Mouse (Mus musculus): ENCODE results near the gene Ccni. TPM values are rescaled to one million over a fixed set of nuclear protein-coding genes. Genes with fewer than 3 reads are reported as not detected.

Gene Ccni
- polyA plus RNA-seq, 1 experiment from 2014 or later, result 91.2 TPM

DNA sequence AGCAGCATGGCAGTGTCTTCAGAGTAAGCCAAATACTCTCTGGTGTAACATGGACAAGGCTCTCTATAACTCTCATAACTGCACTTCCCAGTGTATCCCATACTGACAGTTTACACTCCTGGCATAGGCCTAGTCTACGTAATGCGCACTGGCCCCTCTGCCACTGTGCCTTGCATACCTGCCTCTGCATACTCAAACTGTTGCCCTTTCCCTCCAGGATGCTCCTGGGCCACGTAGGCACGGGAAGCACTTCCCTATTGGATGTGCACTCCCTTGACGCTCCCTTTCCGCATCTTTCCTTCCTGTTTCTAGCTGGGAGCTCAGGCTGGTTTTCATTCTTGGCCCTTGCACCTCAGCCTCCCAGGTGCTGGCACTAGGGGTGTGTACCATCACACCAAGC is 21.7 kb downstream of the Ccni start:
- peaks cover 27% of the 10 kb centered on the region for H3K36me3 ChIP-seq
- ATAC-seq, result no peak
- WGBS, result 85% methylated on average over 6 of the region's 6 CpGs

DNA sequence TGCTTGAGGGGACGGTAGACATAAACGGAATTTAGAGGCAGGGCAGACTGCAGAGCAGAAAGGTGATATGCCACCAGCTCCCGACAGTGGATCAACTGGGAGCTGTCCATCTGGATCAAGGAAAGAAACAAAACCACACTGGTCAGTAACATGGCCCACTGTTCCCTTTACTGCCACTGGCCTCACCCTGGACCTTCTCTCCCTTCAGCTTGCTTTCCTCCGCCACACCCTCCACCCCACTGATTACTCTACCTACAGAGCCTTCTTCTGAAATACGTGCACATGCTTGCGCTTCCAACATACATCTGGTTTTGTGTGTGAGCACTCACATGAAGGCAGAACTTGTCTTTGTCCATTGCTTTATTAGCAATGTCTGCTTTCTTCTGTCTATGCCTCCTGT is 23.0 kb downstream of the Ccni start:
- no peak overlapping the region for H3K4me2 ChIP-seq (replicated peaks)
- no peak for ATAC-seq
- H3K4me3 ChIP-seq (replicated peaks), result no peak overlapping the region
- no peaks in the 10 kb centered on the region for H3K9me3 ChIP-seq
- H3K4me1 ChIP-seq (replicated peaks), result no peaks in the 10 kb centered on the region
- WGBS, result 82% methylated on average over 6 of the region's 6 CpGs
- no peak overlapping the region for H3K9ac ChIP-seq
- no peaks in the 10 kb centered on the region for H3K27me3 ChIP-seq (replicated peaks)
- peaks cover 22% of the 10 kb centered on the region for H3K36me3 ChIP-seq
- no peak overlapping the region for H3K27ac ChIP-seq

More for the DNA sequence above, 21.7 kb downstream of the Ccni start:
- H3K4me2 ChIP-seq (replicated peaks), result no peak overlapping the region
- H3K27ac ChIP-seq, result no peak overlapping the region
- no peaks in the 10 kb centered on the region for H3K4me1 ChIP-seq (replicated peaks)
- no peak overlapping the region for H3K9ac ChIP-seq
- no peaks in the 10 kb centered on the region for H3K27me3 ChIP-seq (replicated peaks)
- H3K9me3 ChIP-seq, result no peaks in the 10 kb centered on the region
- H3K4me3 ChIP-seq (replicated peaks), result no peak overlapping the region

DNA sequence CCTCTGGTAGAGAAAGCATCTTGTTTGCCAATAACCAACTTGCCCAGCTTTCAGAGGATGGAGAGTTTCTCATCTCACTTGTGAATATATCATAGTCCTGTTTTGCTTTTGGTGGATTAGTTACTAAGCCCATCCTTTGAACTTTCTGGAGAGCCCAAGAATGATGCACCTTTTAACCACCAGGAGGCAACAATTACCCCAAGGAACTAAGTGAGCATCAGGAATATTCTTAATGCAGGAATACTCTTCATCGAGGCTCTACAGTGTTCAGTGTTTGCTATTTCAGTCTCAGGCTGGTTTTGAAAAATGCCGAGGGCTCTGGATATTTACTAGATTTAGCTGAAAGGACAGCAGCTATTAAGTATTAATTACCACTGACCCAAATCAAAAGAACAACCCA is 26.0 kb downstream of the Ccni start:
- no peak for ATAC-seq
- Histone ChIP-seq H3K9me3 (no peaks in the 10 kb centered on the region), H3K27me3 (replicated peaks) (no peaks in the 10 kb centered on the region), H3K4me2 (replicated peaks) (no peak overlapping the region), H3K36me3 (peaks cover 11% of the 10 kb centered on the region), H3K9ac (no peak overlapping the region), H3K4me3 (replicated peaks) (no peak overlapping the region), H3K27ac (no peak overlapping the region), H3K4me1 (replicated peaks) (no peaks in the 10 kb centered on the region)
- WGBS, result 60% methylated on average over 2 of the region's 2 CpGs

DNA sequence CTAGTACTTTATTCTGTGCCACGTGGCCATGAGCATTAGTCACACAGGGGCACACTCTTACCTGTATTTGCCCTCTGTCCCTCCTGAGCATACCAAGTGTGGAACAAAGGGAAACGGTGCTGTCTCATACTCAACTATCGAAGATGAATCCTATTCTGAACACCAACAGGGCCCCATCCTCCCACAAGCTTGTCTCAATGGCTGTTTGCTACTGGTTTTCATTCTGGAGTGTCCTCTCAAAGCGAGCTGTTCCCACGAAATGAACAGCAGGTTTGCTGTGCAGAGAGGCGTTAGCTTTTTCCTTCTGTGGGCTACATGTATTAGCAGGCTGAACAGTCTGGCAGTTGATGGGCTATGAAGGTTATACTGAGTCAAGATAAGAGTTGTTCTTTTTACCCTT is 27.7 kb downstream of the Ccni start:
- WGBS, result 82% methylated on average over 6 of the region's 6 CpGs
- H3K27me3 ChIP-seq (replicated peaks), result no peaks in the 10 kb centered on the region
- H3K4me1 ChIP-seq (replicated peaks), result no peaks in the 10 kb centered on the region
- H3K9me3 ChIP-seq, result no peaks in the 10 kb centered on the region
- H3K4me3 ChIP-seq (replicated peaks), result no peak overlapping the region
- ATAC-seq, result no peak
- H3K36me3 ChIP-seq, result peaks cover 5% of the 10 kb centered on the region; the same call in 1 of the 2 replicates
- H3K9ac ChIP-seq, result no peak overlapping the region
- H3K27ac ChIP-seq, result no peak overlapping the region
- H3K4me2 ChIP-seq (replicated peaks), result no peak overlapping the region

DNA sequence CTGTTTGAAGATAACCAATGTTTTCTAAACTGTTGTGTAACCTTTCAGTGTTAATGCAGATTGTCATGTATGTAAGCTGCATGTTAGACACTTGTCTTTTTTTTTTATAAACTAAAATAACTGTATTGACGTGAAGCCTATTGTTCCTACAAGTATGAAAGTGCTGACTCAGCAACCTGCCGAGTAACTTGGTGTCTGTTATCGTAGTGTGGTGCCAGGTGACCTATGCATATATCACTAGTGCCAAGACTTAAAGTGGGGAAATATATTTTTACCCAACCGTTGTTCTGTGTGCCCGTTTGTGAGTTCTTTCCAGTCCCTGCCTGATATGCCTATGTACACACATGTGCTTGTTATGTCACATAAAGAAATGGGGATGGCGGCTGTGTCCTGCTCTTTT is 31.6 kb downstream of the Ccni start:
- H3K27ac ChIP-seq, result no peak overlapping the region
- no peak overlapping the region for H3K9ac ChIP-seq
- no peaks in the 10 kb centered on the region for H3K9me3 ChIP-seq
- H3K4me2 ChIP-seq (replicated peaks), result no peak overlapping the region
- no peaks in the 10 kb centered on the region for H3K4me1 ChIP-seq (replicated peaks)
- no peak for ATAC-seq
- H3K36me3 ChIP-seq, result peaks cover 16% of the 10 kb centered on the region
- H3K4me3 ChIP-seq (replicated peaks), result no peak overlapping the region
- no peaks in the 10 kb centered on the region for H3K27me3 ChIP-seq (replicated peaks)
- 84% methylated on average over 6 of the region's 6 CpGs for WGBS

DNA sequence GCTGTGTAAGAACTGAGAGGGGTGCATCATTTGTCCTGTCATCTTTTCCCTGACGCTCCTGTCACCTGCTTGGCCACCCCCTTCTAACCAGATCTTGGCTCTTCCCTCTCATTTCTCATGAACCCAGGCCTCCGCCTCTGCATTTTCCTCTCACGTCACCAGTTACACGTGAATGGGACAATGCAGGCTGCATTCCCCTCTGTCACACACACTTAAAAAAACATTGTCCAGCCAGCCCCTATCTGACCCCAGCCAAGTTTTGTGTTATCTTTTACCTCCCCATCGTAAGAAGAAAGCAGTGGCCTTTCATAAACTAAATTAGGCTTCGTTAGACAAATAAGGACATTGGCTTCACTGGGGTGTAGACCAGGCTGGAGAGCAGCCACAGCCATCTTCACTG is 33.8 kb downstream of the Ccni start:
- 87% methylated on average over 6 of the region's 6 CpGs for WGBS
- Histone ChIP-seq H3K4me3 (replicated peaks) (no peak overlapping the region), H3K9ac (no peak overlapping the region), H3K36me3 (peaks cover 26% of the 10 kb centered on the region), H3K9me3 (no peaks in the 10 kb centered on the region), H3K27me3 (replicated peaks) (no peaks in the 10 kb centered on the region), H3K27ac (no peak overlapping the region), H3K4me2 (replicated peaks) (no peak overlapping the region), H3K4me1 (replicated peaks) (no peaks in the 10 kb centered on the region)
- ATAC-seq, result no peak

DNA sequence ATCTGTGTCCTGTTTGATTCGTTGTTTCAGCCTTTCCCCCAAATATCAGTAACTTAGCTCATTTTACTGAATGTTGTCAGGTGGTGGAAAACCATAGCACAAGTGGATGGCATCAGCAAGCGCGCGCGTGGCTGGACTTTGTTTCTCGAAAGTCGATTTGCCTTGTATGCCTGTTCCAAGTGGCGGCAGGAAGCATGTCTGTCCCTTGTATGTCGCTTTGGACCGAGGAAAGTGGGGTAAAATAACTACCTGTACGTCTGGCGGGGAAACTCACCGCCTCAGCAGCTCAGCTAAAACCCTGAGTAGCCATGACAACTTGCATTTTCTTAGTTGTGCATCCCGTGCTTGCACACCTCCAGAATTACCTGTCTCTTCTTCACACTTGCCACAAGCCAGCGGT is 34.9 kb downstream of the Ccni start:
- no peak for ATAC-seq
- Histone ChIP-seq H3K27me3 (replicated peaks) (no peaks in the 10 kb centered on the region), H3K4me3 (replicated peaks) (no peak overlapping the region), H3K36me3 (peaks cover 32% of the 10 kb centered on the region), H3K9me3 (no peaks in the 10 kb centered on the region), H3K4me1 (replicated peaks) (no peaks in the 10 kb centered on the region), H3K9ac (no peak overlapping the region), H3K27ac (no peak overlapping the region), H3K4me2 (replicated peaks) (no peak overlapping the region)
- 94% methylated on average over 15 of the region's 15 CpGs for WGBS

DNA sequence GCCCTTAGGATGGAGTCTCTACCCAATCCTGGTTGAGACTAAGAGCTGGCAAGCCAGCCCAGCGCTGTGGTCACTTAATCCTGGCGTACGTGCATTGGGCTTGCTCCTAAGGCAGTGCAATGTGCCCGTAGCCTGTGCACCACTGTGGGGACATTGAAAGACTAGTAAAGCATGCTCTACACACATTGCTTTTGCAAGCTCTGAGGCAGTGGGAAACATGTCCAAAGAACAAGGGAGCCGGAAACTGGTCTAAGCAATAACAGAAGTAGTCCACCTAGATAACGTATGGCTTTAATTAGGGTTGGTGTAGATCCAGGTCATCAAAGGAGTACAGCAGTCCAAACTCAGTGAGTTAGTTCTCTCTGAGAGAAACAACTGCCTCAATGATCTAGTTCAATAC is 37.6 kb downstream of the Ccni start:
- no peak for ATAC-seq
- Histone ChIP-seq H3K4me3 (replicated peaks) (no peak overlapping the region), H3K27me3 (replicated peaks) (no peaks in the 10 kb centered on the region), H3K27ac (no peak overlapping the region), H3K4me2 (replicated peaks) (no peak overlapping the region), H3K9me3 (no peaks in the 10 kb centered on the region), H3K36me3 (peaks cover 46% of the 10 kb centered on the region), H3K9ac (no peak overlapping the region), H3K4me1 (replicated peaks) (no peaks in the 10 kb centered on the region)
- 92% methylated on average over 6 of the region's 6 CpGs for WGBS

DNA sequence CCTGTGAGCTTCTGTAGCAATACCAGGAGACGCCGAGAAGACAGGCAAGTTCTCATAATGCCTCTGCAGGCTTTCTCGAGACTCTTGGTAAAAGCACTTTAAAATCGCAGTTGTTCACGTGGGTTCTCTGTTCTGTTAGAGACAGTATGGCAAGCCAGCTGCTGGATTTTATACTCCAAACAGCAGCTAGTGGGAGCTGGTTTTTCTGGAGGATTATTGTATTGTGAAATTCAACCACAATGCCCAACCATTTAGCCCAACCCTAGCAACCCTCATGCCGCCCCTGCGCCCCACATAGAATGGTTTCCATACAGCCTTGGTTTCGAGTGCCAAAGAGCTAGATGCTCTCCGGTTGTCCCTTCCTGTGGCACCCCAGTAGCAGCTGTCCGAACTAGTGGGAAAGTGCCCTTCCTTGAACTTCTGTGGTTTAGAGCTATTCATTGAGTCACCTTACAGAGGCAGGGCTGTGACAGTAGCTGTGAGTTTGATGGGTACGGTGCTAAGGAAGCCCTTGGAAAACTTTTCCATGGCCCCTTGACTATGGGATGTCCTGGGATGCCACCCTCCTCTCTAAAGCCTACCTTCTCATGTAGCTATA is 38.3 kb downstream of the Ccni start:
- ATAC-seq, result no peak
- no peaks in the 10 kb centered on the region for H3K4me1 ChIP-seq (replicated peaks)
- H3K9me3 ChIP-seq, result no peaks in the 10 kb centered on the region
- no peak overlapping the region for H3K4me2 ChIP-seq (replicated peaks)
- H3K27me3 ChIP-seq (replicated peaks), result no peaks in the 10 kb centered on the region
- no peak overlapping the region for H3K9ac ChIP-seq
- no peak overlapping the region for H3K27ac ChIP-seq
- H3K36me3 ChIP-seq, result peaks cover 47% of the 10 kb centered on the region
- whole genome bisulfite sequencing, result 91% methylated on average over 11 of the region's 11 CpGs
- no peak overlapping the region for H3K4me3 ChIP-seq (replicated peaks)

DNA sequence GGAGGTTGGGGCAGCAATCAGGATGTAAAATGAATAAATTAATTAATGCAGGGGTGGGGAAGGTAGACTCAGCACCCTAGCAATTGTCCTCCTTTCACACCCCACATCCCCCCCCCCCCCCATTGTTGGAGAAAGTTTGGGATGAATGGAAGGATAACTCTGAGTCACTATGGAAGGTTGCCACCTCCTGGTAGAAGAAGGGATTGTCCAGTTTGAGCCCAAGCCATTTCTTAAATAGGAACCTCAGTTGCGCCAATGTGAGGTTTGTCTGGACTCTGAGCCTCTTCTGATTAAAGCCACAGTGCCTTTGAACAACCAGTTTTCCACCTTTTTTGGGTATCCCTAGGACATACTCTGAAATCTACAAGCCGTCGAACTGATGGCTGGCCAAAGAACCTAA is 42.8 kb downstream of the Ccni start:
- ATAC-seq, result peak; percentile 39; the same call in 1 of the 2 replicates
- Histone ChIP-seq H3K9me3 (no peaks in the 10 kb centered on the region), H3K9ac (no peak overlapping the region), H3K36me3 (peaks cover 50% of the 10 kb centered on the region), H3K4me1 (replicated peaks) (no peaks in the 10 kb centered on the region), H3K27ac (no peak overlapping the region), H3K4me2 (replicated peaks) (no peak overlapping the region), H3K27me3 (replicated peaks) (no peaks in the 10 kb centered on the region), H3K4me3 (replicated peaks) (no peak overlapping the region)
- 89% methylated on average over 3 of the region's 3 CpGs for WGBS

DNA sequence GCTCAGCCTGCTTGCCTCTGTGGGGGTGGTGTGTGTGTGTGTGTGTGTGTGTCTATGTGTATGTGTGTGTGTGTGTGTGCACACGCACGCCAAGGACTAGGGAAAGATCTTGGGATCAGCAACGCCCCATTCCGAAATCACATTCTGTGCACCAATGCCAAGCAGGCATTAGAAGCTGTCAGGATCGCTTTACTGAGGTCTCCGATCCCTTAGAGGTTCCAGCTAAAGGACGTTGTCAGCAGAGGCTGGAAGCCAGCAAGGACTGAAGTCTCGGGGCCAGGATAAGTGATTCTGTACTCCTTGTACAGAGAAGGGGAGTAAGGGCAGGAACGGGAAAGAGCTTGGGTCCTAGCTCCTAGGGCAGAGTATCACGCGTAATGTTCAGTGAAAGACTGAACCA is 51.9 kb downstream of the Ccni start:
- Histone ChIP-seq H3K9me3 (no peaks in the 10 kb centered on the region), H3K4me3 (replicated peaks) (no peak overlapping the region), H3K4me2 (replicated peaks) (no peak overlapping the region), H3K27me3 (replicated peaks) (no peaks in the 10 kb centered on the region), H3K36me3 (peaks cover 29% of the 10 kb centered on the region; the same call in 1 of the 2 replicates), H3K27ac (no peak overlapping the region), H3K4me1 (replicated peaks) (peaks cover 10% of the 10 kb centered on the region), H3K9ac (no peak overlapping the region)
- ATAC-seq, result no peak
- 85% methylated on average over 11 of the region's 11 CpGs for WGBS

DNA sequence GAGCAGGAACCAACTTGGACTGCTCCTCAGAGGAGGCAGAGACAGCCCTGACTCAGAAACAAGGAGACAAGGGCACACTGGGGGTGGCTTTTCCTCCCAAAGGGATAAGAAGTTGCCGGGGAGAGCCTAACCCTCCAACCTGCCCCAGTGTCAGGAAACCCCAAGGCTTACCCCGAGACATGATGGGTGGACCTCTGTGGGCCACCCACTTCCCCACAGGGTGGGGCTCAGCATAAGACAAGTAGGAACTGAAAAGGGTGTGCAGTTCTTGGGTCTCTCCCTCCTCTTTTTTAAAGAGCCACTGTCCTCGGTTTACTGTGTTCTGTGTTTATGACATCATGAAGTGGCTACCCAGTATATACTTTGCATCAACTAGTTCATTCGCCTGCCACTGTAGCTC is 53.8 kb downstream of the Ccni start:
- Histone ChIP-seq H3K9ac (no peak overlapping the region), H3K27ac (no peak overlapping the region), H3K27me3 (replicated peaks) (no peaks in the 10 kb centered on the region), H3K4me1 (replicated peaks) (peaks cover 10% of the 10 kb centered on the region), H3K9me3 (no peaks in the 10 kb centered on the region), H3K4me3 (replicated peaks) (no peak overlapping the region), H3K4me2 (replicated peaks) (no peak overlapping the region), H3K36me3 (peaks cover 20% of the 10 kb centered on the region; the same call in 1 of the 2 replicates)
- WGBS, result 83% methylated on average over 4 of the region's 4 CpGs
- ATAC-seq, result no peak

DNA sequence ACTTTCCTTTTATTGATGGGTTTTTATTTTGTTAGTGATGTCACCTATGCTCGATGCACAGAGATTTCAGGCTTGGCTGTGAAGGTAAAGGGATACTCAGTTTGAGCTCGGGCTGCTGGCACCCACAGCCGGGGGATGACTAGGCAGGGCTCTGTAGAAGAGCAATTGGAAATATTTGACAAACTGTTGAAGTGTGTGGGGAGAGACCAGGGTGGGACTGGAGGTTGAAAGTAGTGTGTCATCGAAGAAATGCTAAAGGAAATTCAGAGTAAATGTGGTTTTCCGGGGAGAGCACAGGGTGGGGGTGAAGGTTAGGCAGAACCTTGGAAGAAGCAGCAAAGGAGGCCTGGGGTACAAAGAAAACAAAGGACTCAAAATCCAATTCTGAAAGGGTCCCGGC is 54.3 kb downstream of the Ccni start:
- no peaks in the 10 kb centered on the region for H3K9me3 ChIP-seq
- no peaks in the 10 kb centered on the region for H3K27me3 ChIP-seq (replicated peaks)
- peaks cover 20% of the 10 kb centered on the region; the same call in 1 of the 2 replicates for H3K36me3 ChIP-seq
- H3K27ac ChIP-seq, result no peak overlapping the region
- no peak overlapping the region for H3K9ac ChIP-seq
- no peak overlapping the region for H3K4me3 ChIP-seq (replicated peaks)
- H3K4me2 ChIP-seq (replicated peaks), result no peak overlapping the region
- H3K4me1 ChIP-seq (replicated peaks), result peaks cover 10% of the 10 kb centered on the region
- 59% methylated on average over 6 of the region's 6 CpGs for WGBS
- ATAC-seq, result no peak
